Mouse (Mus musculus) erythroblast, embryonic 14.5 days (primary cell): ENCODE data around the gene Sh3rf1.

Experiments used
- GATA1 ChIP-seq: IDR thresholded peaks from 2 replicates; pipeline ENCODE4 v1.6.1; 2012; ENCODE audit warnings: low read length, inconsistent platforms, mixed read lengths
- TAL1 ChIP-seq: IDR thresholded peaks from 3 replicates; pipeline ENCODE4 v1.6.1; 2012; ENCODE audit warnings: low read length, inconsistent platforms, mixed read lengths

- TF ChIP-seq TAL1, result no peak
- TF ChIP-seq GATA1, result no peak
Observed at GRCm38 (mm10) chr8:61351638-61352037, 128.0 kb downstream of the Sh3rf1 start.
